Mouse (Mus musculus) kidney, adult 2 months (tissue): ENCODE data around the gene Sept11. TPM values are rescaled to one million over a fixed set of nuclear protein-coding genes. Genes with fewer than 3 reads are reported as not detected.
A peak's percentile ranks its signal among the peaks of the same experiment; 100 is the strongest.

Source experiments
- DNase-seq: peaks from one replicate; pipeline ENCODE4 v3.0.0; 2021
- H3K27ac ChIP-seq: fragments of 200-500 bp; 2 replicates; pipeline ENCODE4 v1.5.1; 2012; ENCODE audit warnings: low read depth, low read length, control low read depth, inconsistent platforms; ENCODE audit not compliant: insufficient read depth
- H3K27me3 ChIP-seq: fragments of 200-500 bp; replicated peaks from 2 replicates; pipeline ENCODE4 v1.6.1; 2012; ENCODE audit warnings: mild to moderate bottlenecking, moderate library complexity, low read length, inconsistent platforms; ENCODE audit not compliant: control insufficient read depth, insufficient read depth
- H3K36me3 ChIP-seq: fragments of 200-500 bp; 2 replicates; pipeline ENCODE4 v1.6.1; 2012; ENCODE audit warnings: mild to moderate bottlenecking, moderate library complexity, low read length, inconsistent platforms; ENCODE audit not compliant: control insufficient read depth, insufficient read depth
- H3K4me1 ChIP-seq: fragments of 200-500 bp; 2 replicates; pipeline ENCODE4 v1.6.1; 2011; ENCODE audit warnings: low read length; ENCODE audit not compliant: control insufficient read depth, insufficient read depth
- H3K4me3 ChIP-seq: fragments of 200-500 bp; 2 replicates; pipeline ENCODE4 v1.5.1; 2011; ENCODE audit warnings: mild to moderate bottlenecking, low read depth, low read length, control low read depth; ENCODE audit not compliant: insufficient read depth
- CTCF ChIP-seq: fragments of 200-500 bp; conservative IDR thresholded peaks from 2 replicates; pipeline ENCODE4 v1.5.1; 2011; ENCODE audit warnings: low read depth, mild to moderate bottlenecking, control low read depth, low read length, moderate library complexity, mixed read lengths; ENCODE audit not compliant: insufficient read depth, insufficient read length
- POLR2A ChIP-seq: fragments of 200-500 bp; IDR thresholded peaks from one replicate; pipeline ENCODE4 v1.6.1; 2011; ENCODE audit warnings: low read depth, low read length, control low read depth
- WGBS: fragments of 180-500 bp; shearing (Covaris S2); methylation state at CpG from one replicate; pipeline ENCODE4 v1.1.7; 2018; 5-methylcytosine and 5-hydroxymethylcytosine counted together
- polyA plus RNA-seq: library from polyadenylated mRNA; depleted of rRNA; stranded (reverse); fragments of >200 nt; gene quantifications from 2 replicates; pipeline ENCODE4 v1.2.3, GENCODE M21; 2012

Gene Sept11
- polyA plus RNA-seq, 1 experiment = 50.7 TPM

DNA sequence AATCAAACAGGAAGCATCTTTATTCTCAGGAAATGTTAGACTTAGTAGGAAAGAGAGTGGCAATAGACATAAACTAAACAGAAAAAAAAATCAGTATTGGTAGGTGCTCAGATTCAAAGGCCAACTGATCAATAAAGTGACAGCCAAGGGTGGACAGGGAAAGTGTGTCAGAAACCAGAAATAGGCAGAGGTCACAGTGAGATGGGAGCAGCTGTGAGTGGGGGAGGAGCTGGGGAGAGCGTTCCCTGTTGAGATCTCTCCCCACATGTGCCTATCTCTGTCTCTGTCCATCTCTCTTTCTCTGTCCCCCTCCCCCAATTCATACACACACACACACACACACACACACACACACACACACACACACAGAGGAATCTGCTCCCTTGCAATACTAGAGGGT lies 43.3 kb upstream of the Sept11 start:
- 93% methylated on average over 1 of the region's 1 CpGs for WGBS
- H3K27me3 ChIP-seq = no peaks in the 10 kb centered on the region
- TF ChIP-seq POLR2A = no peak
- TF ChIP-seq CTCF = no peak
- DNase-seq = no peak
- no peaks in the 10 kb centered on the region for H3K4me1 ChIP-seq
- no peak overlapping the region for H3K27ac ChIP-seq
- H3K4me3 ChIP-seq = no peak overlapping the region
- H3K36me3 ChIP-seq = no peaks in the 10 kb centered on the region

DNA sequence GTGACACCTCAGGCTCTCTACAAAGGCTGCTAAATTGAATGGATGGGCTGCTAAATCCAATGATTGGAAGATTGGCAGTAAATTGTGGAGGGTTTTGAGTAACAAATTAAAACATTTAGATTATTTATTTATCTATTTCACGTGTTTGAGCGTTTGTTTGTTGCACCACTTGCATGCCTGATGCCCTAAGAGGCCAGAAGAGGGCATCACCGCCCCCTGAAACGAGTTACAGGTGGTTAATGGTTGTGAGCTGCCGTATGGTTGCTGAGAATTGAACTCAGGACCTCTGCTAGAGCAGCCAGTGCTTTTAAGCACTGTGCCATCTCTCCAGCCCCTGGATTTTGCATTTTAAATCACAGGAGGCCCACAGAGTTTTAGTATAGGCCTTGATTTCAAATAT lies 42.2 kb upstream of the Sept11 start:
- Histone ChIP-seq H3K36me3 (no peaks in the 10 kb centered on the region), H3K4me1 (no peaks in the 10 kb centered on the region), H3K27me3 (no peaks in the 10 kb centered on the region), H3K27ac (no peak overlapping the region), H3K4me3 (no peak overlapping the region)
- no peak for DNase-seq
- no peak for TF ChIP-seq POLR2A
- TF ChIP-seq CTCF = peak; percentile 38
- WGBS = 76% methylated on average over 5 of the region's 5 CpGs

GRCm38 (mm10) chr5:93051951-93052350 lies 41.3 kb upstream of the Sept11 start:
- Histone ChIP-seq H3K4me3 (no peak overlapping the region), H3K27me3 (no peaks in the 10 kb centered on the region), H3K36me3 (no peaks in the 10 kb centered on the region), H3K27ac (no peak overlapping the region), H3K4me1 (no peaks in the 10 kb centered on the region)
- no peak for DNase-seq
- TF ChIP-seq CTCF (no peak), POLR2A (no peak)
- WGBS = 86% methylated on average over 9 of the region's 9 CpGs

- Histone ChIP-seq H3K4me1 (no peaks in the 10 kb centered on the region), H3K27me3 (no peaks in the 10 kb centered on the region), H3K4me3 (no peak overlapping the region), H3K36me3 (no peaks in the 10 kb centered on the region), H3K27ac (no peak overlapping the region)
- WGBS = 66% methylated on average over 8 of the region's 8 CpGs
- DNase-seq = no peak
- no peak for TF ChIP-seq POLR2A
- peak; percentile 17; the same call in 1 of the 2 replicates for TF ChIP-seq CTCF
Measured at GRCm38 (mm10) chr5:93053606-93054397, 39.4 kb upstream of the Sept11 start.

DNA sequence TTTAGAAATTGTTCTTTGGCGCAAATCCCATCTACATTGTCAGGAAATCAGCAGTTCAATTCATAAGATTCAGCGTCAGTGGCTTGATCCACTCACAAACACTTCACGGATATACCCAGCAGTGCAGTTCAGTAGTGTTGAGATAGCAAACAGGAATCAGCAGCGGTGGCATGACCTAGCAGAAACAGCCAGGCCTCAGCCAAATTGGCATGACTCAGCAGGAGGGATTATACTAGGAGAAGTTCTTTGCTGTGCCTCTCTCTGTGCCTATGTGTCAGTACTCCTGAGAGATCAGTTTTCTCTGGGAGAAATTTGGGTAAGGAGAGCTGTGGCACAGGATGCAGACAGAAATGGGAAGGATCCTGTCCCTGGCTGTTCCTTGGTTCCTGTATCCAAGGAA lies 32.4 kb upstream of the Sept11 start:
- no peak for DNase-seq
- Histone ChIP-seq H3K4me3 (no peak overlapping the region), H3K4me1 (no peaks in the 10 kb centered on the region), H3K27ac (no peak overlapping the region), H3K36me3 (no peaks in the 10 kb centered on the region), H3K27me3 (no peaks in the 10 kb centered on the region)
- WGBS = 86% methylated on average over 4 of the region's 4 CpGs
- TF ChIP-seq POLR2A = no peak
- TF ChIP-seq CTCF = no peak

DNA sequence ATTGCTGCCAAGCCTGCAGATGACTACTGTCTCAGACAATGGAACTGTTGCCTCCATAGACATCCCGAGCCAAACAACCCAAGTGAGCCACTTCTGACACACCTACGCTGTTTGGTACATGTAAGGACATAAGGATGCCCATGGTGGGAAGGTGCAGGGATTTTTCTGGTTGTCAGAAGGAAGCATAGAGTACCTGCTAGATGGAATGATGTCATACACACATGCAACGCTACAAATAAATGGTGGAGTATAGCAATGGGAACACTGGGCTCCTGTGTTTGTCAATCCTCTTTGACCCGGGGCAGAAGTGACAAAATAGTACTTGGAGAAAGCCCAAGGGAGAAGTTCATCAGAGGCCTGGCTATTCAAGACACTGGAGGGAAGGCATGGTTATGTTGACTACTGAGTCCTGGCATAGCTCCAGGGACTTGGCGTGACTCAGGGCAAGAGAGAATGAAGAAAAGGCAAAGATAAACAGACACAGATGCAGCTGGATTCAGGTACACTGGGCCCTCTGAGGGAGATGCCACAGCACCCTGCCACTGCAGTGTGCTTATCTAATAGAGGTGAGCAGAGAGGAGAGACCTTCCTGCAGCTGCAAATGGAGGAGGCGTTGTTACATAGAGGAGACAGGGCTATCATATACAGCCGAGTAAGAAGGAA lies 15.4 kb upstream of the Sept11 start:
- no peak overlapping the region for H3K4me3 ChIP-seq
- WGBS = 80% methylated on average over 7 of the region's 7 CpGs
- H3K27ac ChIP-seq = no peak overlapping the region
- no peaks in the 10 kb centered on the region for H3K36me3 ChIP-seq
- no peak for TF ChIP-seq POLR2A
- no peak for TF ChIP-seq CTCF
- no peak for DNase-seq
- H3K4me1 ChIP-seq = no peaks in the 10 kb centered on the region
- H3K27me3 ChIP-seq = no peaks in the 10 kb centered on the region

GRCm38 (mm10) chr5:93079596-93079995 lies 13.6 kb upstream of the Sept11 start:
- DNase-seq = no peak
- H3K4me3 ChIP-seq = no peak overlapping the region
- H3K4me1 ChIP-seq = no peaks in the 10 kb centered on the region
- TF ChIP-seq POLR2A (no peak), CTCF (no peak)
- no peaks in the 10 kb centered on the region for H3K27me3 ChIP-seq
- H3K36me3 ChIP-seq = no peaks in the 10 kb centered on the region
- 59% methylated on average over 3 of the region's 3 CpGs for WGBS
- no peak overlapping the region for H3K27ac ChIP-seq
